ENCODE assay signal across 8 mouse cellular contexts in genomic region chr16:8769065-8769464, GRCm38 (mm10). TPM values are rescaled to one million over a fixed set of nuclear protein-coding genes. Genes with fewer than 3 reads are reported as not detected.
A peak's percentile ranks its signal among the peaks of the same experiment; 100 is the strongest.
DNase-seq lines count a peak whose midpoint lies in the region; ATAC-seq and TF ChIP-seq lines count a peak whose summit lies in the region.

No protein-coding gene starts in this region.

- no peaks in the 10 kb centered on the region for H3K9me3 ChIP-seq in MEL (replicated peaks; ENCODE audit: insufficient read depth, low read length)

- no peaks in the 10 kb centered on the region for H3K27me3 ChIP-seq in MEL (ENCODE audit: control insufficient read depth in 1 of 2, insufficient read depth in 2 of 2, low read length in 2 of 2)

- H3K9ac ChIP-seq in MEL (ENCODE audit: control insufficient read depth, low read depth, low read length, poor library complexity, severe bottlenecking), result peak overlapping the region; percentile 66

- H3K4me1 ChIP-seq in MEL (ENCODE audit: control insufficient read depth in 1 of 2, insufficient read depth in 2 of 2, low read length in 2 of 2), result peaks cover 4 to 15% of the 10 kb centered on the region in 2 experiments; a peak in 3 of 4 replicates

- peak; percentile 76 to 91 (median 81) for TF ChIP-seq CTCF in MEL (IDR thresholded peaks at IDR 0.05 in 2 of 3, conservative IDR thresholded peaks at IDR 0.05 in 1 of 3; ENCODE audit: control insufficient read depth in 1 of 3, insufficient read depth in 1 of 3, low read depth in 2 of 3, low read length in 3 of 3, poor library complexity in 1 of 3, severe bottlenecking in 1 of 3)

- no peaks in the 10 kb centered on the region for H3K36me3 ChIP-seq in MEL (ENCODE audit: control insufficient read depth in 1 of 2, insufficient read depth in 2 of 2, low read length in 2 of 2)

- peak; percentile 90 to 95 for ATAC-seq in hematopoietic stem cell, adult 5-6 weeks (replicated peaks in 1 of 2; ENCODE audit: insufficient read depth in 1 of 2, low FRiP score in 2 of 2, low TSS enrichment in 1 of 2, low read depth in 1 of 2, poor library complexity in 2 of 2, severe bottlenecking in 2 of 2)

- H3K4me3 ChIP-seq in MEL (ENCODE audit: control insufficient read depth in 1 of 2, insufficient read depth in 1 of 2, low read depth in 2 of 2, low read length in 2 of 2), result peak overlapping the region; percentile 33 to 35

- no peak for TF ChIP-seq POLR2A in MEL (IDR thresholded peaks at IDR 0.05; ENCODE audit: control insufficient read depth in 1 of 2, insufficient read depth in 1 of 2, low read depth in 1 of 2, low read length in 2 of 2, poor library complexity in 1 of 2)

- TF ChIP-seq RAD21 in MEL (IDR thresholded peaks at IDR 0.05; ENCODE audit: low read depth, low read length), result peak; percentile 60

- no peak for TF ChIP-seq EP300 in MEL (IDR thresholded peaks at IDR 0.05; ENCODE audit: low read depth in 1 of 2, low read length in 2 of 2)

- peak overlapping the region; percentile 44; the same call in 1 of the 2 replicates for H3K27ac ChIP-seq in MEL (ENCODE audit: control insufficient read depth, low read depth, low read length)

- peak; percentile 91 for DNase-seq in MEL (ENCODE audit: low read depth, low spot score)
- peak; percentile 81 to 83 for DNase-seq in cerebellum, adult 18-20 months
- DNase-seq in forelimb bud, embryonic 11.5 days (ENCODE audit: low read depth, low spot score), result peak; percentile 70
- peak; percentile 62 for DNase-seq in layer of hippocampus, adult 9-11 months
- peak; percentile 75 for DNase-seq in lung, postnatal 14 days
- DNase-seq in ovary, postnatal 36 days (ENCODE audit: low spot score), result peak; percentile 59
- peak; percentile 78 for DNase-seq in thymus, postnatal 25 days

- H3K79me2 ChIP-seq in MEL (ENCODE audit: control insufficient read depth, insufficient read depth, low read length, poor library complexity), result no peaks in the 10 kb centered on the region

TF ChIP-seq in MEL, 35 proteins besides CTCF, POLR2A, EP300 and RAD21:
- TF ChIP-seq TBP (IDR thresholded peaks at IDR 0.05; ENCODE audit: low read depth, low read length), result peak; percentile 97
- peak; percentile 79 for TF ChIP-seq SMC3 (IDR thresholded peaks at IDR 0.05; ENCODE audit: low read depth, low read length)
- TF ChIP-seq MXI1 (IDR thresholded peaks at IDR 0.05; ENCODE audit: low read depth, low read length), result no peak
- TF ChIP-seq ZKSCAN1 (IDR thresholded peaks at IDR 0.05; ENCODE audit: low read depth, low read length), result no peak
- no peak for TF ChIP-seq TAL1 (IDR thresholded peaks at IDR 0.05; ENCODE audit: low read length)
- peak; percentile 37; the same call in 1 of the 2 replicates for TF ChIP-seq ZC3H11A (IDR thresholded peaks at IDR 0.05; ENCODE audit: low read depth, low read length)
- no peak for TF ChIP-seq MEF2A (IDR thresholded peaks at IDR 0.05; ENCODE audit: extremely low read depth, insufficient replicate concordance, low read depth, low read length, poor library complexity, severe bottlenecking)
- 0 out of 2 replicates have a peak, but pooled peaks have one; percentile 15 for TF ChIP-seq ZMIZ1 (IDR thresholded peaks at IDR 0.05; ENCODE audit: low read depth, low read length)
- no peak for TF ChIP-seq NELFE (IDR thresholded peaks at IDR 0.05; ENCODE audit: low read depth, low read length)
TF ChIP-seq in MEL: peak in this region for 4.

RNA-seq across cellular contexts. Expression of gene Usp7, which starts 23.0 kb away (rescaled TPM):
- 101 and 105 TPM in 2 replicates for total RNA-seq in MEL (2012; rRNA removed)
- polyA plus RNA-seq in MEL (2012; ENCODE audit: insufficient read depth in 1 of 2, insufficient read length in 2 of 2, low read depth in 1 of 2, low replicate concordance in 2 of 2, missing spikeins in 1 of 2), result 100 to 1,000 TPM in 1 of 2 experiments, 10 to 100 TPM in 1; 94.2 to 425 TPM
- 214 and 221 TPM in 2 replicates for total RNA-seq in hematopoietic stem cell, adult 5-6 weeks (2017)

Comparison
In these comparisons a context has a peak if more than half of its experiments do, and no peak if none do; other contexts are left out.
1. Peak in every context shown above with its lines: DNase-seq, ATAC-seq, H3K4me3 ChIP-seq and H3K27ac ChIP-seq.